Mouse (Mus musculus) small intestine, adult 2 months (tissue): Measurements from ENCODE around the gene Ppan. TPM values are rescaled to one million over a fixed set of nuclear protein-coding genes. Genes with fewer than 3 reads are reported as not detected.
A peak's percentile ranks its signal among the peaks of the same experiment; 100 is the strongest.

Experiments
- H3K27ac ChIP-seq: fragments of 200-500 bp; 2 replicates; pipeline ENCODE4 v1.5.1; 2012; ENCODE audit warnings: low read depth, low read length, control low read depth, inconsistent platforms; ENCODE audit not compliant: insufficient read depth
- H3K27me3 ChIP-seq: fragments of 200-500 bp; 2 replicates; pipeline ENCODE4 v1.6.1; 2012; ENCODE audit warnings: mild to moderate bottlenecking, moderate library complexity, low read length, inconsistent platforms; ENCODE audit not compliant: control insufficient read depth, insufficient read depth
- H3K36me3 ChIP-seq: fragments of 200-500 bp; 2 replicates; pipeline ENCODE4 v1.6.1; 2012; ENCODE audit warnings: mild to moderate bottlenecking, low read length, control low read depth, inconsistent platforms; ENCODE audit not compliant: control insufficient read depth, insufficient read depth
- H3K4me1 ChIP-seq: fragments of 200-500 bp; 2 replicates; pipeline ENCODE4 v1.6.1; 2012; ENCODE audit warnings: low read length, inconsistent platforms, mixed read lengths; ENCODE audit not compliant: control insufficient read depth, insufficient read depth, insufficient read length
- H3K4me3 ChIP-seq: fragments of 200-500 bp; 2 replicates; pipeline ENCODE4 v1.5.1; 2012; ENCODE audit warnings: low read depth, mild to moderate bottlenecking, control low read depth, inconsistent platforms, low read length, moderate library complexity
- CTCF ChIP-seq: fragments of 200-500 bp; IDR thresholded peaks from 2 replicates; pipeline ENCODE4 v1.5.1; 2012; ENCODE audit warnings: low read depth, mild to moderate bottlenecking, control low read depth, inconsistent platforms, low read length, moderate library complexity, mixed read lengths; ENCODE audit not compliant: insufficient replicate concordance, insufficient read length; ENCODE audit errors: extremely low read depth
- POLR2A ChIP-seq: fragments of 200-500 bp; IDR thresholded peaks from 2 replicates; pipeline ENCODE4 v1.6.1; 2012; ENCODE audit warnings: low read depth, mild to moderate bottlenecking, control low read depth, inconsistent platforms, low read length, moderate library complexity
- WGBS: fragments of 180-500 bp; shearing (Covaris S2); methylation state at CpG from one replicate; pipeline ENCODE4 v1.1.7; 2018; 5-methylcytosine and 5-hydroxymethylcytosine counted together
- polyA plus RNA-seq: library from polyadenylated mRNA; depleted of rRNA; stranded (reverse); fragments of >200 nt; gene quantifications from 2 replicates; pipeline ENCODE4 v1.2.3, GENCODE M21; 2012; rRNA removed

Ppan gene
- polyA plus RNA-seq, 1 experiment, result 42.2 TPM

- H3K27ac ChIP-seq, result no peak overlapping the region
- peaks cover 7% of the 10 kb centered on the region; the same call in 1 of the 2 replicates for H3K36me3 ChIP-seq
- no peak for TF ChIP-seq POLR2A
- peak; percentile 43; the same call in 1 of the 2 replicates for TF ChIP-seq CTCF
- H3K4me3 ChIP-seq, result no peak overlapping the region
- 4% methylated on average over 13 of the region's 13 CpGs for WGBS
- H3K4me1 ChIP-seq, result peaks cover 2% of the 10 kb centered on the region; the same call in 1 of the 2 replicates
- no peaks in the 10 kb centered on the region for H3K27me3 ChIP-seq
These were observed 13.6 kb downstream of the Ppan start for GRCm38 (mm10) chr9:20901466-20902173.

- peaks cover 2% of the 10 kb centered on the region; the same call in 1 of the 2 replicates for H3K4me1 ChIP-seq
- TF ChIP-seq POLR2A (no peak), CTCF (no peak)
- no peaks in the 10 kb centered on the region for H3K27me3 ChIP-seq
- peaks cover 11% of the 10 kb centered on the region for H3K36me3 ChIP-seq
- WGBS, result 17% methylated on average over 6 of the region's 6 CpGs
- H3K27ac ChIP-seq, result no peak overlapping the region
- no peak overlapping the region for H3K4me3 ChIP-seq
These were observed 14.2 kb downstream of the Ppan start for GRCm38 (mm10) chr9:20902174-20902491.

DNA sequence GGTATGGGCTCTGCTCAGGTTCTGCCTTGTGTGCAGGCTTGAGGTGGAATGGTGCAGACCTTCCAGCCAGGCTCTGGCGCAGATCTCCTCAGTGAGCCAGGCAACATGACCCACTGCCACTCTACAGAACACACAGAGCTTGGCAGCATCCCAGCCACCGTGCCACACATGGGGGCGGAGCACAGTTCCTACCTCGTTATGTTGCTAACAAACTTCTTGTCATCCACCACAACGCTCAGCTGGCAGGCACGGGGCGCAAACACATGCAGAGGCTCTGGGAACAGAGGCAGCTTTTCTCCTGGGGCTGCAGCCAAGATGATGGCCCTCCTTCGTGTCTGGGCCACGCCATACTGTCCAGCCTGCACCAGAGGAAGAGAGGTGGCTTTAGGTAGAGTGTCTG lies 22.0 kb downstream of the Ppan start:
- 88% methylated on average over 9 of the region's 9 CpGs for WGBS
- H3K36me3 ChIP-seq, result peaks cover 75% of the 10 kb centered on the region
- TF ChIP-seq CTCF (no peak), POLR2A (no peak)

DNA sequence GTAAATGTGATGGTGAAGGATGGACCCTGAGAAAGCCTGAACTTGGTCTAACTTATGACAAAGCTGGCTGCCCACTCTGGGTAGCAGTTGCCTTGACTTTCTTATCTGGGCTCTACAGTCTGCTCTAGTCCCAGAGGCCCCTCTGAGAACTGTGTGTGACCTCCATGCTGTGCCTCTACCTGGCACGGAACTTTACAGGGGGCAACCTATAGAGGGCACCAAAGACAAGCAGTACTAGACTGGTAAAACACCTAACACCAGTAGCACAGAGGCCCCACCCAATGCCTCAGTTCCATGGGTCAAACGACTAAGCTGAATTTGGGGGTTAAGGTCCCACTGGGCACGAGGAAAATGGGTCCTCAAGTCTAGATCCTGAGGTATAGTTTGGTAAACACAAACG lies 28.2 kb downstream of the Ppan start:
- no peak for TF ChIP-seq POLR2A
- TF ChIP-seq CTCF, result peak; percentile 39; the same call in 1 of the 2 replicates
- WGBS, result 65% methylated on average over 4 of the region's 4 CpGs
- no peaks in the 10 kb centered on the region for H3K27me3 ChIP-seq
- H3K36me3 ChIP-seq, result peaks cover 75% of the 10 kb centered on the region
- no peaks in the 10 kb centered on the region for H3K4me1 ChIP-seq
- H3K27ac ChIP-seq, result no peak overlapping the region
- H3K4me3 ChIP-seq, result no peak overlapping the region

More for the DNA sequence above, 22.0 kb downstream of the Ppan start:
- Histone ChIP-seq H3K4me1 (no peaks in the 10 kb centered on the region), H3K27ac (no peak overlapping the region), H3K27me3 (no peaks in the 10 kb centered on the region), H3K4me3 (no peak overlapping the region)

- no peaks in the 10 kb centered on the region for H3K4me1 ChIP-seq
- TF ChIP-seq CTCF, result no peak
- no peak for TF ChIP-seq POLR2A
- H3K27ac ChIP-seq, result no peak overlapping the region
- H3K27me3 ChIP-seq, result no peaks in the 10 kb centered on the region
- H3K36me3 ChIP-seq, result peaks cover 76% of the 10 kb centered on the region
- WGBS, result 87% methylated on average over 3 of the region's 3 CpGs
- no peak overlapping the region for H3K4me3 ChIP-seq
These were observed 35.3 kb downstream of the Ppan start for GRCm38 (mm10) chr9:20923258-20923657.

Other genes with a start within 250 kb of the Ppan start
- gene Ubl5, start 245.3 kb upstream of the Ppan start, polyA plus RNA-seq, result 36.8 and 77.8 TPM in 2 replicates
- gene Fbxl12, start 243.4 kb upstream of the Ppan start, polyA plus RNA-seq, result 21.0 and 42.5 TPM in 2 replicates
- 8.6 and 13.0 TPM in 2 replicates for gene Pin1, start 236.1 kb upstream of the Ppan start, polyA plus RNA-seq
- 0.91 and 2.2 TPM in 2 replicates for gene Olfm2, start 141.8 kb upstream of the Ppan start, polyA plus RNA-seq
- gene Col5a3, start 73.1 kb upstream of the Ppan start, polyA plus RNA-seq, result 2.1 and 2.4 TPM in 2 replicates
- not detected in 2 replicates for gene Rdh8, start 69.7 kb upstream of the Ppan start, polyA plus RNA-seq
- gene A230050P20Rik, start 19.5 kb upstream of the Ppan start, polyA plus RNA-seq, result 22.3 and 37.9 TPM in 2 replicates
- 4.3 and 8.0 TPM in 2 replicates for gene Angptl6, start 8.4 kb upstream of the Ppan start, polyA plus RNA-seq
- gene Eif3g, start 10.4 kb downstream of the Ppan start, polyA plus RNA-seq, result 57.9 and 94.5 TPM in 2 replicates
- 10.4 and 21.7 TPM in 2 replicates for gene Dnmt1, start 71.7 kb downstream of the Ppan start, polyA plus RNA-seq
- gene S1pr2, start 88.6 kb downstream of the Ppan start, polyA plus RNA-seq, result 2.5 and 2.9 TPM in 2 replicates
- gene Mrpl4, start 114.6 kb downstream of the Ppan start, polyA plus RNA-seq, result 81.8 and 143 TPM in 2 replicates
- gene Icam1, start 127.8 kb downstream of the Ppan start, polyA plus RNA-seq, result 6.8 and 9.4 TPM in 2 replicates
- 0.32 and 0.37 TPM in 2 replicates for gene Icam4, start 141.2 kb downstream of the Ppan start, polyA plus RNA-seq
- gene Icam5, start 143.9 kb downstream of the Ppan start, polyA plus RNA-seq, result 0.11 TPM in 2 replicates
- 0.80 TPM in 1 of 2 replicates, not detected in the other for gene Zglp1, start 178.9 kb downstream of the Ppan start, polyA plus RNA-seq
- 0.09 and 0.16 TPM in 2 replicates for gene Gm49373, start 184.9 kb downstream of the Ppan start, polyA plus RNA-seq
- gene Fdx1l, start 185.4 kb downstream of the Ppan start, polyA plus RNA-seq, result 37.0 and 60.8 TPM in 2 replicates
- gene Gm38431, start 203.8 kb downstream of the Ppan start, polyA plus RNA-seq, result 6.2 and 21.8 TPM in 2 replicates
- gene Raver1, start 203.8 kb downstream of the Ppan start, polyA plus RNA-seq, result 34.2 and 90.8 TPM in 2 replicates
- 16.3 and 31.2 TPM in 2 replicates for gene Tyk2, start 243.1 kb downstream of the Ppan start, polyA plus RNA-seq